Mouse (Mus musculus) gastrocnemius, postnatal 36 days (tissue): Measurements from ENCODE around the gene Gm10024. TPM values are rescaled to one million over a fixed set of nuclear protein-coding genes. Genes with fewer than 3 reads are reported as not detected.
"Not testable (repeated sequence)": the region's sequence is repeated elsewhere in the genome, so short reads cannot be mapped to it uniquely, and the experiment has no call there.

Experiments used
- DNase-seq, 2 experiments: peaks; one replicate each; pipeline ENCODE4 v3.0.0; 2022
- intact Hi-C: fragments of 180-260 bp; cut with DNase I; formaldehyde crosslinking; loops from one replicate; pipeline ENCODE4 v1.15.1; 2025
- total RNA-seq, 2 experiments: library from RNA; stranded (reverse); gene quantifications; 2 replicates each; pipeline ENCODE4 v1.2.3; 2021

The Gm10024 gene
- total RNA-seq, 2 experiments from 2014 or later = not detected

GRCm38 (mm10) chr10:77728280-77728679 is 17.0 kb downstream of the Gm10024 start:
- intact Hi-C loops = no loop called here
- no peak for DNase-seq

GRCm38 (mm10) chr10:77729241-77729640 is 18.0 kb downstream of the Gm10024 start:
- intact Hi-C loops = no loop called here

GRCm38 (mm10) chr10:77735928-77736327 is 24.7 kb downstream of the Gm10024 start:
- no peak for DNase-seq
- intact Hi-C loops = no loop called here

More at GRCm38 (mm10) chr10:77729241-77729640, 18.0 kb downstream of the Gm10024 start:
- no peak for DNase-seq

GRCm38 (mm10) chr10:77738929-77739328 is 27.7 kb downstream of the Gm10024 start:
- DNase-seq = no peak
- intact Hi-C loops = no loop called here

- intact Hi-C loops = not testable (repeated sequence)
Measured at GRCm38 (mm10) chr10:77741924-77742688, 30.8 kb downstream of the Gm10024 start, which contains the start of gene Gm18596. Gene Gm18596 (minus strand): TSS chr10:77742638.

GRCm38 (mm10) chr10:77750686-77751085 is 39.4 kb downstream of the Gm10024 start:
- intact Hi-C loops, DNase-seq: not testable (repeated sequence)

More at GRCm38 (mm10) chr10:77741924-77742688, 30.8 kb downstream of the Gm10024 start, which contains the start of gene Gm18596:
- not testable (repeated sequence) for DNase-seq

GRCm38 (mm10) chr10:77751254-77751653 is 40.0 kb downstream of the Gm10024 start, which contains the start of gene Gm9736:
Gene Gm9736 (minus strand): TSS chr10:77751354.
- DNase-seq, intact Hi-C loops: not testable (repeated sequence)

- DNase-seq, intact Hi-C loops: not testable (repeated sequence)
Measured at GRCm38 (mm10) chr10:77752312-77752711, 41.1 kb downstream of the Gm10024 start.

GRCm38 (mm10) chr10:77753448-77753847 is 42.2 kb downstream of the Gm10024 start:
- no peak for DNase-seq
- intact Hi-C loops = no loop called here

GRCm38 (mm10) chr10:77759582-77759981 is 48.3 kb downstream of the Gm10024 start, which contains the start of gene Gm3233:
Gene Gm3233 (minus strand): TSS chr10:77759682.
- intact Hi-C loops, DNase-seq: not testable (repeated sequence)

Other genes with a start within 250 kb of the Gm10024 start
- 1 to 10 TPM; 4.7 to 5.4 TPM for gene Fam207a, start 195.7 kb upstream of the Gm10024 start, total RNA-seq
- 1 to 10 TPM; 1.5 to 1.8 TPM for gene Itgb2, start 181.2 kb upstream of the Gm10024 start, total RNA-seq
- gene Pttg1ip, start 129.7 kb upstream of the Gm10024 start, total RNA-seq = 10 to 100 TPM; 26.6 to 30.1 TPM
- gene Sumo3, start 105.4 kb upstream of the Gm10024 start, total RNA-seq = 10 to 100 TPM; 33.3 to 40.1 TPM
- 1 to 10 TPM; 7.5 to 8.6 TPM for gene Gm49325, start 105.3 kb upstream of the Gm10024 start, total RNA-seq
- 10 to 100 TPM; 80.7 to 86.5 TPM for gene Ube2g2, start 89.2 kb upstream of the Gm10024 start, total RNA-seq
- gene Tspear, start 24.9 kb upstream of the Gm10024 start, total RNA-seq = not detected
- gene Gm19402, start 20.7 kb upstream of the Gm10024 start, total RNA-seq = not detected
- not detected for gene Gm9508, start 14.2 kb upstream of the Gm10024 start, total RNA-seq
- gene Gm10272, start 4.8 kb upstream of the Gm10024 start, total RNA-seq = not detected
- gene Gm10142, start 4.3 kb downstream of the Gm10024 start, total RNA-seq = not detected
- gene Krtap12-1, start 9.1 kb downstream of the Gm10024 start, total RNA-seq = not detected
- gene Gm10100, start 15.0 kb downstream of the Gm10024 start, total RNA-seq = not detected
- gene Gm18596, start 31.2 kb downstream of the Gm10024 start, total RNA-seq = not detected
- gene Gm9736, start 39.9 kb downstream of the Gm10024 start, total RNA-seq = not detected
- not detected for gene Gm3233, start 48.2 kb downstream of the Gm10024 start, total RNA-seq
- gene Gm3238, start 59.9 kb downstream of the Gm10024 start, total RNA-seq = not detected
- gene Gm7138, start 65.5 kb downstream of the Gm10024 start, total RNA-seq = not detected
- not detected for gene Gm3250, start 71.1 kb downstream of the Gm10024 start, total RNA-seq
- not detected for gene Gm7137, start 76.7 kb downstream of the Gm10024 start, total RNA-seq
- gene Gm9639, start 83.6 kb downstream of the Gm10024 start, total RNA-seq = not detected
- not detected for gene Gm19668, start 87.7 kb downstream of the Gm10024 start, total RNA-seq
- not detected for gene Gm9507, start 100.4 kb downstream of the Gm10024 start, total RNA-seq
- gene Gm2696, start 103.2 kb downstream of the Gm10024 start, total RNA-seq = not detected
- gene Krtap10-4, start 115.6 kb downstream of the Gm10024 start, total RNA-seq = not detected
- not detected for gene Krtap10-10, start 124.5 kb downstream of the Gm10024 start, total RNA-seq
- gene Gm36176, start 135.3 kb downstream of the Gm10024 start, total RNA-seq = not detected
- not detected for gene Gm10318, start 141.4 kb downstream of the Gm10024 start, total RNA-seq
- not detected for gene Gm3285, start 150.5 kb downstream of the Gm10024 start, total RNA-seq
- gene Lrrc3, start 191.1 kb downstream of the Gm10024 start, total RNA-seq = under 1 TPM; 0.08 to 0.17 TPM